In the genomic region with DNA sequence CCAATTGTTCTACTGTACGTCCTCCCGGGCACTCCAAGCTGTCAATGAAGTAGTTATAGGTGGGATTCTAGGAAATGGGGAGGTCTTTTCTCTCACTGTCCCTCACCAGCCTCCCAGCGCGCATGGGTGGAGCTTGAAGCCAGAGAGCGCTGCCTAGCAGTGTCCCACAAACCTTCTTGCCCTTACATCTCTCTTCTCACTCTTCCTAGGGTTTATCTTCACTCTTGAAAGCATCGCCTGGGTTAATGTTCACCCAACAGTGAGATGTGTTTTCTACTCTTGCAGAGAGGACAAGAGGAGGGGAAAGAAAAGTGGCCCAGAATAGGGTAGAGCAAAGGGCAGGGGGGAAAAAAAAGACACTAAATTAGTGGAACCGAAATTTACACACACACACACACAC, we compare ENCODE assay signal across 18 mouse cellular contexts. TPM values are rescaled to one million over a fixed set of nuclear protein-coding genes. Genes with fewer than 3 reads are reported as not detected.
"Had no signal": no experiment of that assay in that cellular context is flagged by ENCODE, and none has a peak within 500 bp of the region (broad histone marks: within the 10 kb centered on the region; RNA-seq: fewer than 3 reads in every experiment).

No protein-coding gene starts in this region.

- H3K36me3 ChIP-seq: limb, embryonic 15.5 days; liver, embryonic 13.5 days; neural tube, embryonic 13.5 days had no signal

- H3K4me3 ChIP-seq: left cerebral cortex, adult 2 months; limb, embryonic 15.5 days; liver, embryonic 13.5 days; neural tube, embryonic 13.5 days had no signal

- H3K9ac ChIP-seq: limb, embryonic 15.5 days; liver, embryonic 13.5 days; neural tube, embryonic 13.5 days had no signal

- H3K4me1 ChIP-seq: liver, embryonic 13.5 days had no signal

- DNase-seq: kidney, adult 11 months; kidney, adult 9 months; kidney, postnatal 14 days; liver, embryonic 13.5 days; lung, adult 18-20 months; midbrain, embryonic 14.5 days; right cerebral cortex, adult 18-20 months; right cerebral cortex, postnatal 25 days had no signal

- H3K9me3 ChIP-seq: limb, embryonic 15.5 days; liver, embryonic 13.5 days; neural tube, embryonic 13.5 days had no signal

- H3K27ac ChIP-seq: left cerebral cortex, adult 2 months; limb, embryonic 15.5 days; liver, embryonic 13.5 days; neural tube, embryonic 13.5 days; stomach, postnatal 0 days had no signal

- H3K4me2 ChIP-seq: limb, embryonic 15.5 days; liver, embryonic 13.5 days; neural tube, embryonic 13.5 days had no signal

RNA-seq across cellular contexts. Expression of gene Urad, which starts 4.9 kb away (rescaled TPM):
- total RNA-seq: layer of hippocampus, postnatal 25 days; left cerebral cortex, adult 2 months; left cerebral cortex, postnatal 14 days; megakaryocyte progenitor cell, adult 5-6 weeks; monocyte, adult 5-6 weeks had no signal
- polyA plus RNA-seq: limb, embryonic 11.5 days; limb, embryonic 15.5 days; lung, embryonic 16.5 days; midbrain, embryonic 14.5 days; neural tube, embryonic 13.5 days; stomach, postnatal 0 days had no signal

RNA-seq across cellular contexts. Expression of gene Cdx2, which starts 10.3 kb away (rescaled TPM):
- total RNA-seq: layer of hippocampus, postnatal 25 days; left cerebral cortex, adult 2 months; left cerebral cortex, postnatal 14 days; megakaryocyte progenitor cell, adult 5-6 weeks; monocyte, adult 5-6 weeks had no signal
- polyA plus RNA-seq: limb, embryonic 11.5 days; limb, embryonic 15.5 days; liver, embryonic 13.5 days; lung, embryonic 16.5 days; midbrain, embryonic 14.5 days; neural tube, embryonic 13.5 days had no signal

RNA-seq across cellular contexts. Expression of gene Pdx1, which starts 47.6 kb away (rescaled TPM):
- total RNA-seq: layer of hippocampus, postnatal 25 days; left cerebral cortex, adult 2 months; left cerebral cortex, postnatal 14 days; megakaryocyte progenitor cell, adult 5-6 weeks; monocyte, adult 5-6 weeks had no signal
- polyA plus RNA-seq: limb, embryonic 11.5 days; limb, embryonic 15.5 days; liver, embryonic 13.5 days; lung, embryonic 16.5 days; midbrain, embryonic 14.5 days; neural tube, embryonic 13.5 days had no signal
